Mouse (Mus musculus): ENCODE measurements around the gene Usp12. TPM values are rescaled to one million over a fixed set of nuclear protein-coding genes. Genes with fewer than 3 reads are reported as not detected.

Usp12 gene
- total and polyA plus RNA-seq, 3 experiments, result 24.5 TPM; not detected in 1

DNA sequence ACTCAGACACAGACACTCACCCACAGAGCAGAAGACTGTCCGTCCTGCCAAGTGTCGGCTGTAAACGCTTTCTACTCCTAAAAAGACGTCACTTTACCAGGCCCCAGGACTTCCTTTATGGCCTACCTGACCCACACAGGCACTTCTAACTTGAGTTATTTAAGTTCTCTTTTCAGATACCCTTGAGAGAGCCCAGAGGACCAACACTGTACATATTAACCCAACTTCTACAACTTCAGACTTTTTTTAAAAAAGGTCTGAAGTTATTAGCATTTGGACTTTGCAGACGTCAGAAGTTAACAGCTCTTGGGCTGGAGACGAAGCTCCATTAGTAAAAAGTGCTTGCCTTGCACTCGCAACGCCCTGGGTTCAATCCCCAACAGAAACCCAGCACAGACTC lies 8.7 kb downstream of the Usp12 start:
- H3K9ac ChIP-seq (ENCODE audit: control insufficient read depth, low read depth, low read length, poor library complexity, severe bottlenecking), result no peak overlapping the region
- DNase-seq (ENCODE audit: low read depth, low spot score), result no peak
- peaks cover 23% of the 10 kb centered on the region for H3K79me2 ChIP-seq (ENCODE audit: control insufficient read depth, insufficient read depth, low read length, poor library complexity)
- no peaks in the 10 kb centered on the region for H3K9me3 ChIP-seq (replicated peaks; ENCODE audit: insufficient read depth, low read length)
- H3K4me3 ChIP-seq (ENCODE audit: control insufficient read depth in 1 of 2, insufficient read depth in 1 of 2, low read depth in 2 of 2, low read length in 2 of 2), result no peak overlapping the region
- no peak for TF ChIP-seq USF2 (IDR thresholded peaks at IDR 0.05; ENCODE audit: borderline replicate concordance in 1 of 2, insufficient read depth in 1 of 2, low read depth in 1 of 2, low read length in 2 of 2)
- TF ChIP-seq JUND (IDR thresholded peaks at IDR 0.05; ENCODE audit: low read depth, low read length), result no peak
- no peak overlapping the region for H3K27ac ChIP-seq (ENCODE audit: control insufficient read depth, low read depth, low read length)
- peaks cover 0 to 7% of the 10 kb centered on the region in 2 experiments; a peak in 1 of 4 replicates for H3K36me3 ChIP-seq (ENCODE audit: control insufficient read depth in 1 of 2, insufficient read depth in 2 of 2, low read length in 2 of 2)
- no peaks in the 10 kb centered on the region for H3K27me3 ChIP-seq (ENCODE audit: control insufficient read depth in 1 of 2, insufficient read depth in 2 of 2, low read length in 2 of 2)
- H3K4me1 ChIP-seq (ENCODE audit: control insufficient read depth in 1 of 2, insufficient read depth in 2 of 2, low read length in 2 of 2), result peaks cover 0 to 6% of the 10 kb centered on the region in 2 experiments; a peak in 2 of 4 replicates

- no peaks in the 10 kb centered on the region for H3K27me3 ChIP-seq (ENCODE audit: control insufficient read depth in 1 of 2, insufficient read depth in 2 of 2, low read length in 2 of 2)
- TF ChIP-seq CHD2 (IDR thresholded peaks at IDR 0.05; ENCODE audit: low read length), result no peak
- no peak for TF ChIP-seq ZKSCAN1 (IDR thresholded peaks at IDR 0.05; ENCODE audit: low read depth, low read length)
- TF ChIP-seq RAD21 (IDR thresholded peaks at IDR 0.05; ENCODE audit: low read depth, low read length), result no peak
- TF ChIP-seq TAL1 (IDR thresholded peaks at IDR 0.05; ENCODE audit: low read length), result no peak
- no peak for TF ChIP-seq MYB (IDR thresholded peaks at IDR 0.05; ENCODE audit: low read depth, low read length)
- TF ChIP-seq NELFE (IDR thresholded peaks at IDR 0.05; ENCODE audit: low read depth, low read length), result no peak
- no peak for TF ChIP-seq USF2 (IDR thresholded peaks at IDR 0.05; ENCODE audit: borderline replicate concordance in 1 of 2, insufficient read depth in 1 of 2, low read depth in 1 of 2, low read length in 2 of 2)
- TF ChIP-seq SIN3A (IDR thresholded peaks at IDR 0.05; ENCODE audit: low read length), result no peak
- no peak for TF ChIP-seq KAT2A (conservative IDR thresholded peaks at IDR 0.05; ENCODE audit: low read depth, low read length)
- no peak for TF ChIP-seq ZC3H11A (IDR thresholded peaks at IDR 0.05; ENCODE audit: low read depth, low read length)
- TF ChIP-seq BHLHE40 (IDR thresholded peaks at IDR 0.05; ENCODE audit: borderline replicate concordance, low read depth, low read length), result no peak
- no peak for TF ChIP-seq POLR2A (IDR thresholded peaks at IDR 0.05; ENCODE audit: control insufficient read depth in 1 of 2, insufficient read depth in 1 of 2, low read depth in 1 of 2, low read length in 2 of 2, poor library complexity in 1 of 2)
- no peak for TF ChIP-seq ELF1 (IDR thresholded peaks at IDR 0.05; ENCODE audit: low read depth, low read length)
- TF ChIP-seq MAZ (IDR thresholded peaks at IDR 0.05; ENCODE audit: low read depth, low read length), result no peak
- no peak for TF ChIP-seq GATA1 (IDR thresholded peaks at IDR 0.05; ENCODE audit: low read depth, low read length)
- no peak for TF ChIP-seq RCOR1 (IDR thresholded peaks at IDR 0.05; ENCODE audit: low read depth, low read length)
- TF ChIP-seq ETS1 (IDR thresholded peaks at IDR 0.05; ENCODE audit: low read depth, low read length), result no peak
- TF ChIP-seq EP300 (IDR thresholded peaks at IDR 0.05; ENCODE audit: low read depth in 1 of 2, low read length in 2 of 2), result no peak
- TF ChIP-seq MAFK (IDR thresholded peaks at IDR 0.05; ENCODE audit: borderline replicate concordance, low read depth, low read length), result no peak
- H3K9ac ChIP-seq (ENCODE audit: control insufficient read depth, low read depth, low read length, poor library complexity, severe bottlenecking), result no peak overlapping the region
- peaks cover 12% of the 10 kb centered on the region for H3K79me2 ChIP-seq (ENCODE audit: control insufficient read depth, insufficient read depth, low read length, poor library complexity)
- no peak overlapping the region for H3K4me3 ChIP-seq (ENCODE audit: control insufficient read depth in 1 of 2, insufficient read depth in 1 of 2, low read depth in 2 of 2, low read length in 2 of 2)
- DNase-seq (ENCODE audit: low read depth, low spot score), result no peak
- H3K27ac ChIP-seq (ENCODE audit: control insufficient read depth, low read depth, low read length), result no peak overlapping the region
- peaks cover 4 to 19% of the 10 kb centered on the region in 2 experiments for H3K4me1 ChIP-seq (ENCODE audit: control insufficient read depth in 1 of 2, insufficient read depth in 2 of 2, low read length in 2 of 2)
- peaks cover 0 to 17% of the 10 kb centered on the region in 2 experiments; a peak in 2 of 4 replicates for H3K36me3 ChIP-seq (ENCODE audit: control insufficient read depth in 1 of 2, insufficient read depth in 2 of 2, low read length in 2 of 2)
- H3K9me3 ChIP-seq (replicated peaks; ENCODE audit: insufficient read depth, low read length), result no peaks in the 10 kb centered on the region
These were observed 10.9 kb downstream of the Usp12 start for GRCm38 (mm10) chr5:146783891-146784290.
